Mouse (Mus musculus): ENCODE results near the gene Usp50. TPM values are rescaled to one million over a fixed set of nuclear protein-coding genes. Genes with fewer than 3 reads are reported as not detected.

The Usp50 gene
- total and polyA plus RNA-seq, 2 experiments from 2014 or later, result 0.10 to 2.1 TPM

GRCm38 (mm10) chr2:126759351-126759750, 23.9 kb downstream of the Usp50 start:
- no peak for TF ChIP-seq CTCF (IDR thresholded peaks at IDR 0.05; ENCODE audit: low read depth)
- WGBS, result 92% methylated on average over 7 of the region's 7 CpGs

GRCm38 (mm10) chr2:126755664-126756063, 27.6 kb downstream of the Usp50 start:
- WGBS, result 98% methylated on average over 6 of the region's 6 CpGs
- Histone ChIP-seq H3K9me3 (ENCODE audit: low read length) (no peaks in the 10 kb centered on the region), H3K27me3 (ENCODE audit: insufficient read depth, low read length) (no peaks in the 10 kb centered on the region), H3K4me3 (ENCODE audit: low read length) (no peak overlapping the region), H3K36me3 (ENCODE audit: insufficient read depth, low read length) (peaks cover 86% of the 10 kb centered on the region), H3K4me1 (ENCODE audit: insufficient read depth, low read length) (no peaks in the 10 kb centered on the region), H3K9ac (replicated peaks; ENCODE audit: low read length) (no peak overlapping the region), H3K4me2 (ENCODE audit: low read depth, low read length) (no peak overlapping the region), H3K27ac (no peak overlapping the region)
- ATAC-seq (no peak), DNase-seq (ENCODE audit: low spot score) (no peak)
- no peak for TF ChIP-seq CTCF (IDR thresholded peaks at IDR 0.05; ENCODE audit: low read depth)

More at GRCm38 (mm10) chr2:126759351-126759750, 23.9 kb downstream of the Usp50 start:
- Histone ChIP-seq H3K4me2 (ENCODE audit: low read depth, low read length) (no peak overlapping the region), H3K36me3 (ENCODE audit: insufficient read depth, low read length) (peaks cover 77% of the 10 kb centered on the region), H3K4me3 (ENCODE audit: low read length) (no peak overlapping the region), H3K27ac (no peak overlapping the region), H3K9ac (replicated peaks; ENCODE audit: low read length) (no peak overlapping the region), H3K4me1 (ENCODE audit: insufficient read depth, low read length) (no peaks in the 10 kb centered on the region), H3K27me3 (ENCODE audit: insufficient read depth, low read length) (no peaks in the 10 kb centered on the region), H3K9me3 (ENCODE audit: low read length) (no peaks in the 10 kb centered on the region)
- no peak for DNase-seq (ENCODE audit: low spot score)
- no peak for ATAC-seq

GRCm38 (mm10) chr2:126743389-126743788, 39.9 kb downstream of the Usp50 start:
- H3K9me3 ChIP-seq (ENCODE audit: low read length), result no peaks in the 10 kb centered on the region
- no peak overlapping the region for H3K9ac ChIP-seq (replicated peaks; ENCODE audit: low read length)
- no peak for TF ChIP-seq CTCF (IDR thresholded peaks at IDR 0.05; ENCODE audit: low read depth)
- no peaks in the 10 kb centered on the region for H3K4me1 ChIP-seq (ENCODE audit: insufficient read depth, low read length)
- H3K4me3 ChIP-seq (ENCODE audit: low read length), result no peak overlapping the region
- H3K27ac ChIP-seq, result no peak overlapping the region
- no peaks in the 10 kb centered on the region for H3K27me3 ChIP-seq (ENCODE audit: insufficient read depth, low read length)
- WGBS, result 89% methylated on average over 5 of the region's 5 CpGs
- peaks cover 47% of the 10 kb centered on the region for H3K36me3 ChIP-seq (ENCODE audit: insufficient read depth, low read length)
- DNase-seq (ENCODE audit: low spot score) (no peak), ATAC-seq (no peak)
- no peak overlapping the region for H3K4me2 ChIP-seq (ENCODE audit: low read depth, low read length)

DNA sequence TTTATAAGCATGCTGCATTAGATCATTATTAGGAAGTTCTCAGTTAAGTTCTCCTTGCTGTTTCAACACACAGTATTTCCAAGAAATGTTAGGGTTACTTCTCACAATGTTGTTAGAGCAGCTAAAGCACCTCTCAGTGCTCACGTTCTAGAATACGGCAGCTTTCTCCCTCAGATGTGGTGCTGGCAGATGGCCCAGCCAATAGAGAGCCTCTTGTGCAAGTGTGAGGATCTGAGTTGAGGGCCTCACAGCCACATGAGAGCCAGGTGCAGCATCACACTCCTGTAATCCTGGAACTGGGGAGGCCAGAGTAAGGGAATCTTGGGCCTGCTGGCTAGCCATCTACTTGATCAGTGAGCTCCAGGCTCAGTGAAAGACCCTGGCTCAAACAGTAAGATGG, 43.0 kb downstream of the Usp50 start:
- WGBS, result 73% methylated on average over 2 of the region's 2 CpGs
- H3K4me1 ChIP-seq (ENCODE audit: insufficient read depth, low read length), result no peaks in the 10 kb centered on the region
- H3K9me3 ChIP-seq (ENCODE audit: low read length), result no peaks in the 10 kb centered on the region
- peaks cover 49% of the 10 kb centered on the region for H3K36me3 ChIP-seq (ENCODE audit: insufficient read depth, low read length)
- H3K4me2 ChIP-seq (ENCODE audit: low read depth, low read length), result no peak overlapping the region
- no peak overlapping the region for H3K27ac ChIP-seq
- DNase-seq (ENCODE audit: low spot score), result no peak
- no peak for TF ChIP-seq CTCF (IDR thresholded peaks at IDR 0.05; ENCODE audit: low read depth)
- H3K27me3 ChIP-seq (ENCODE audit: insufficient read depth, low read length), result no peaks in the 10 kb centered on the region
- no peak overlapping the region for H3K4me3 ChIP-seq (ENCODE audit: low read length)
- H3K9ac ChIP-seq (replicated peaks; ENCODE audit: low read length), result no peak overlapping the region
- ATAC-seq, result no peak

GRCm38 (mm10) chr2:126735339-126736073, 47.8 kb downstream of the Usp50 start:
- Histone ChIP-seq H3K4me1 (ENCODE audit: insufficient read depth, low read length) (no peaks in the 10 kb centered on the region), H3K27ac (no peak overlapping the region), H3K4me2 (ENCODE audit: low read depth, low read length) (no peak overlapping the region), H3K27me3 (ENCODE audit: insufficient read depth, low read length) (no peaks in the 10 kb centered on the region), H3K9me3 (ENCODE audit: low read length) (no peaks in the 10 kb centered on the region), H3K36me3 (ENCODE audit: insufficient read depth, low read length) (peaks cover 53% of the 10 kb centered on the region), H3K4me3 (ENCODE audit: low read length) (no peak overlapping the region), H3K9ac (replicated peaks; ENCODE audit: low read length) (no peak overlapping the region)
- ATAC-seq (no peak), DNase-seq (ENCODE audit: low spot score) (no peak)
- WGBS, result 84% methylated on average over 6 of the region's 6 CpGs
- TF ChIP-seq CTCF (IDR thresholded peaks at IDR 0.05; ENCODE audit: low read depth), result no peak

DNA sequence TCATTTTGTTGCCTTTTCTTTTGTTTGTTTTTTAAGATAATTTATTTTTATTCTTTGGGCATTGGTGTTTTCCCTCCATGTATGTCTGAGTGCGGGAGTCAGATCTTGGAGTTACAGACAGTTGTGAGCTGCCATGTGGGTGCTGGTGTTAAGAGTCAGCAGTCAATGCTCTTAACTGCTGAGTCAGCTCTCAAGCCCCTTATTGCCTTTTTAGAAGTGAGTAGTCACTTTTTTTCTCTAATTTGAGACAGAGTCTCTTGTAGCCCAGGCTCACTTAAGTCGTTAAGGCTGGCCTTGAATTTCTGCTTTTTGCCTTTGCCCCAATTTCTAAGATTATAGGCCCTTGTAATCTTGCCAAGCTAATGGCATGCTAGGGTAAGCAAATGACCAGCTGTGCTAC, 52.8 kb downstream of the Usp50 start:
- H3K36me3 ChIP-seq (ENCODE audit: insufficient read depth, low read length), result peaks cover 35% of the 10 kb centered on the region

GRCm38 (mm10) chr2:126729207-126729606, 54.1 kb downstream of the Usp50 start:
- 93% methylated on average over 4 of the region's 4 CpGs for WGBS
- Histone ChIP-seq H3K9ac (replicated peaks; ENCODE audit: low read length) (no peak overlapping the region), H3K27ac (no peak overlapping the region), H3K4me3 (ENCODE audit: low read length) (no peak overlapping the region), H3K27me3 (ENCODE audit: insufficient read depth, low read length) (no peaks in the 10 kb centered on the region), H3K4me1 (ENCODE audit: insufficient read depth, low read length) (no peaks in the 10 kb centered on the region), H3K36me3 (ENCODE audit: insufficient read depth, low read length) (peaks cover 29% of the 10 kb centered on the region; the same call in 1 of the 2 replicates), H3K4me2 (ENCODE audit: low read depth, low read length) (no peak overlapping the region), H3K9me3 (ENCODE audit: low read length) (no peaks in the 10 kb centered on the region)
- TF ChIP-seq CTCF (IDR thresholded peaks at IDR 0.05; ENCODE audit: low read depth), result no peak
- DNase-seq (ENCODE audit: low spot score) (no peak), ATAC-seq (no peak)

More for the DNA sequence above, 52.8 kb downstream of the Usp50 start:
- DNase-seq (ENCODE audit: low spot score), result no peak
- H3K9ac ChIP-seq (replicated peaks; ENCODE audit: low read length), result no peak overlapping the region
- H3K4me3 ChIP-seq (ENCODE audit: low read length), result no peak overlapping the region
- WGBS, result 92% methylated on average over 2 of the region's 2 CpGs
- H3K9me3 ChIP-seq (ENCODE audit: low read length), result no peaks in the 10 kb centered on the region
- no peaks in the 10 kb centered on the region for H3K4me1 ChIP-seq (ENCODE audit: insufficient read depth, low read length)
- no peaks in the 10 kb centered on the region for H3K27me3 ChIP-seq (ENCODE audit: insufficient read depth, low read length)
- H3K4me2 ChIP-seq (ENCODE audit: low read depth, low read length), result no peak overlapping the region
- no peak overlapping the region for H3K27ac ChIP-seq
- ATAC-seq, result no peak
- TF ChIP-seq CTCF (IDR thresholded peaks at IDR 0.05; ENCODE audit: low read depth), result no peak
